Mouse (Mus musculus) heart, embryonic 15.5 days (tissue): ENCODE results near the gene Frmpd1. TPM values are rescaled to one million over a fixed set of nuclear protein-coding genes. Genes with fewer than 3 reads are reported as not detected.

ENCODE experiments used
- ATAC-seq: fragments of 200-750 bp; cut with Nextera tagmentation; replicated peaks from 2 replicates; pipeline ENCODE4 v1.8.0; 2017; ENCODE audit warnings: low read depth, moderate TSS enrichment; ENCODE audit not compliant: insufficient number of reproducible peaks, insufficient read depth, low FRiP score
- H3K27ac ChIP-seq: fragments of 300-500 bp; sonication (generic); 2 replicates; pipeline ENCODE4 v1.5.1; 2015; ENCODE audit warnings: mild to moderate bottlenecking, inconsistent platforms
- H3K27me3 ChIP-seq: fragments of 300-500 bp; sonication (generic); 2 replicates; pipeline ENCODE4 v1.6.1; 2015; ENCODE audit warnings: inconsistent platforms
- H3K36me3 ChIP-seq: fragments of 300-500 bp; sonication (generic); 2 replicates; pipeline ENCODE4 v1.6.1; 2015; ENCODE audit warnings: mild to moderate bottlenecking, inconsistent platforms
- H3K4me1 ChIP-seq: fragments of 300-500 bp; sonication (generic); replicated peaks from 2 replicates; pipeline ENCODE4 v1.6.1; 2015; ENCODE audit warnings: inconsistent platforms
- H3K4me2 ChIP-seq: fragments of 300-500 bp; sonication (generic); 2 replicates; pipeline ENCODE4 v1.6.1; 2015; ENCODE audit warnings: inconsistent platforms, mild to moderate bottlenecking, moderate library complexity
- H3K4me3 ChIP-seq: fragments of 300-500 bp; sonication (generic); 2 replicates; pipeline ENCODE4 v1.5.1; 2015; ENCODE audit warnings: mild to moderate bottlenecking, inconsistent platforms
- H3K9ac ChIP-seq: fragments of 300-500 bp; sonication (generic); 2 replicates; pipeline ENCODE4 v1.6.1; 2015; ENCODE audit warnings: mild to moderate bottlenecking, inconsistent platforms
- H3K9me3 ChIP-seq: fragments of 300-500 bp; sonication (generic); replicated peaks from 2 replicates; pipeline ENCODE4 v1.6.1; 2016; ENCODE audit warnings: inconsistent platforms
- WGBS: fragments of 180-500 bp; shearing (Covaris S2); methylation state at CpG from one replicate; pipeline ENCODE4 v1.1.7; 2015; ENCODE audit warnings: mixed read lengths; 5-methylcytosine and 5-hydroxymethylcytosine counted together
- polyA plus RNA-seq: library from polyadenylated mRNA; unstranded; fragments of >200 nt; fragmentation: Nextera tagmentation; extraction: Ambion mirVana; gene quantifications from 2 replicates; pipeline ENCODE4 v1.2.1, GENCODE M21; 2015

Gene Frmpd1
- polyA plus RNA-seq, 1 experiment from 2014 or later, result 1.5 TPM

DNA sequence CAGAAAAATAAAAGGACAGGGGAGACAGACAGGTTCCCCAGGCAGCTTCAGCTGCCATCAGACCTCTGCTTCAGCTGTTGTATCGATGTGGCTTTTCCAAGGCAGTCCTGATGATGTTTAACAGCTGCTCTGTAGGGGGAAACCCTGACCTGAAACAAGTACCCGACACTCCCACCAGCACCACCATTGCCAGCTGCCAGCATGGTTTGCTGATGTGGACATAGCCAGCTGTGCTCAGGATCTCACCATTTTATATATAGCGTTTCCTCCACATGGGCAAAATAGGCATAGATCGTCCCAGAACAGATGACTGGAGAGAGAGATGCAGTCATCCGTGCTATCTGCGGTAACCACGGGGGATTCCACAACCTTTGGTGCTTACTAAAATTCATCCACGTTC, 91.1 kb downstream of the Frmpd1 start:
- 81% methylated on average over 8 of the region's 8 CpGs for WGBS
- H3K4me3 ChIP-seq, result no peak overlapping the region
- ATAC-seq, result no peak

DNA sequence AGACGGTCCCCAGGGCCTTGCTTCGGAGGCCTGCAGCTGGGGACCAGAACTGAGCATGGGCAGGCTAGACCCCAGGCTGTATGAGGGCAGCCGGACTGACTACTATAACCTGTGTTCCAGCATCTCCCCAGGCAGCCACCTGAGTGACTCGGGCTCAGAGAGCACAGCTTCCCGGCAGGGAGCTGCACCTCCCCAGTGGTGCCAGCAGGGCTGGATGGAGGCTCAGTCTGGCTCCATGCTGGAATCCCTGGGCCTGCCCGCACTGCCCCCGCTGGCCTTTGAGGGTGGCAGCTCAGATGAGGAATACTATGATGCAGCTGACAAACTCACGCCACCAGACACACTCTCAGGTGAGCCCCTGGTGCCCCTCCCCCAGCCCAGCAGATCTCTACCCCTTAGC, 94.6 kb downstream of the Frmpd1 start:
- no peak; the same call in 1 of the 2 replicates for ATAC-seq

More for the DNA sequence above, 91.1 kb downstream of the Frmpd1 start:
- H3K9ac ChIP-seq, result no peak overlapping the region
- H3K4me1 ChIP-seq, result peaks cover 5% of the 10 kb centered on the region
- no peak overlapping the region for H3K27ac ChIP-seq
- H3K4me2 ChIP-seq, result no peak overlapping the region
- H3K9me3 ChIP-seq, result no peaks in the 10 kb centered on the region
- H3K27me3 ChIP-seq, result no peaks in the 10 kb centered on the region
- H3K36me3 ChIP-seq, result no peaks in the 10 kb centered on the region

DNA sequence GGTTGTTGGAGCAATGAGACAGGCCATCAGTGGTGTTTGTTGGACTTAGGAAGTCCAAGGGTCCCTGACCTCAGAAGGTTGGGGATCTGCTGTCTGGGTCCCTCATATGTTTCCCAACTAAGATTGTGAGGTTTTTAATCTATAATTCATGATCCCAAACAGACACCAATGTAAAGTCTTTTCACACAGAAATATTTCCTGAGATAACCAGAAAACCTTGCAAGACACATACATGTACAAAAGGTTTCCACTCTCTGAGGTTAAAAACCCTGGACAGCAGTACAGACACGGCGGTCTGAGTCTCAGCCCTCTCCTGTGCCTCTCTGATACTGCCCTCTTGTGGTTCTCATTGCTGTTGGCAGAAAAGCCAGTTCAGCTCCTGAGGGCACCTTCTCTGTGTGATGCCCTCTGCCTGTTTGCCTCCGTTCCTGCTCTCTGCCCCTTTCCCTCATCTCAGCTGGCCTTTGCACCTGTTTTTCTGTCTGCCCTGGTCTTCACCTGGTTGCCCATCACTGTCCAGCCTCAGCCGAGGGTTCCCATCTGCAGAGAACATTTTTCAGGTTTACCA, 95.4 kb downstream of the Frmpd1 start:
- H3K4me1 ChIP-seq, result no peaks in the 10 kb centered on the region
- H3K27me3 ChIP-seq, result no peaks in the 10 kb centered on the region
- H3K9me3 ChIP-seq, result no peaks in the 10 kb centered on the region
- H3K9ac ChIP-seq, result no peak overlapping the region
- no peak overlapping the region for H3K4me3 ChIP-seq
- WGBS, result 19% methylated on average over 4 of the region's 4 CpGs
- ATAC-seq, result no peak
- no peaks in the 10 kb centered on the region for H3K36me3 ChIP-seq
- H3K27ac ChIP-seq, result no peak overlapping the region
- no peak overlapping the region for H3K4me2 ChIP-seq

More for the DNA sequence above, 94.6 kb downstream of the Frmpd1 start:
- H3K36me3 ChIP-seq, result no peaks in the 10 kb centered on the region
- 55% methylated on average over 8 of the region's 8 CpGs for WGBS
- no peaks in the 10 kb centered on the region for H3K4me1 ChIP-seq
- no peaks in the 10 kb centered on the region for H3K9me3 ChIP-seq
- no peak overlapping the region for H3K4me2 ChIP-seq
- H3K9ac ChIP-seq, result no peak overlapping the region
- no peak overlapping the region for H3K4me3 ChIP-seq
- no peak overlapping the region for H3K27ac ChIP-seq
- no peaks in the 10 kb centered on the region for H3K27me3 ChIP-seq

DNA sequence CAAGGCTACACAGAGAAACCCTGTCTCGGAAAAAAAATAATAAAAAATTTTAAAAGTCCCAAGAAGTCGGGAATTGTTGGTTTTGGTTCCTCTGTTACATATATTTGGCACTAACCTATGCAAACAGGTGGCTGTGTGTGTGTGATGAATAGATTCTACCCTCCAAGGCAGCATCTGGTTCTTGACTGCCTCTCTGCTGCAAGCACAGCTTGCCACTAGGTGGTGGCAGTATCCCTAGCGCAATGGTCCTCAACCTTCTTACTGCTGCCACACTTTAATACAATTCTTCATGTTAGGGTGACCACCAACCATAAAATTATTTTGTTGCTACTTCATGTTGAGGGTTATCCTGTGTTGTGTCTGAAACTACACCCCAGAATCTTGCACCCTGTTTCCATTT, 101.6 kb downstream of the Frmpd1 start:
- no peak overlapping the region for H3K4me3 ChIP-seq
- H3K4me2 ChIP-seq, result no peak overlapping the region
- H3K4me1 ChIP-seq, result no peaks in the 10 kb centered on the region
- WGBS, result 44% methylated on average over 3 of the region's 3 CpGs
- no peaks in the 10 kb centered on the region for H3K9me3 ChIP-seq
- no peaks in the 10 kb centered on the region for H3K36me3 ChIP-seq
- H3K27me3 ChIP-seq, result no peaks in the 10 kb centered on the region
- H3K9ac ChIP-seq, result no peak overlapping the region
- no peak for ATAC-seq
- no peak overlapping the region for H3K27ac ChIP-seq

DNA sequence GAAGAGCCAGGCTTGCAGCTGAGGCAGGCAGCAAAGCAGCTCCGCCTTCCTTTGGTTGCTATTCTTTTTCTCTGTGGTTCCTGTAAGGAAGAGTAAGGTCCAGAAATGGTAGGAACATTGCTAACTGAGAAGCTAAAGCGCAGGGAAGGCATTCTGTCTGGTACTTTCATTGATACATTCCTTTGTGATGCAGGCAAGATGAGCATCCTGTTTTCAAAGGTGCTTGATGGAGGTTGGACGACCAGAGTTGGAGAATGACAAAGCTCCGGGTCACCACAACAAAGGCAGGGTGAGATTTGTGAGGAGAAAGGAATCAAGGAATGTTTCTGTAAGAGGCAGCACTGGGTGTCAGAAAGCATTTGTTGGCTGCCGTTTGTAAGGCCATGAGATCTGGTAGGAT, 103.2 kb downstream of the Frmpd1 start:
- Histone ChIP-seq H3K36me3 (no peaks in the 10 kb centered on the region), H3K4me2 (no peak overlapping the region), H3K9me3 (no peaks in the 10 kb centered on the region), H3K27ac (no peak overlapping the region), H3K4me1 (no peaks in the 10 kb centered on the region), H3K9ac (no peak overlapping the region), H3K4me3 (no peak overlapping the region), H3K27me3 (no peaks in the 10 kb centered on the region)
- WGBS, result 76% methylated on average over 5 of the region's 5 CpGs
- ATAC-seq, result no peak

DNA sequence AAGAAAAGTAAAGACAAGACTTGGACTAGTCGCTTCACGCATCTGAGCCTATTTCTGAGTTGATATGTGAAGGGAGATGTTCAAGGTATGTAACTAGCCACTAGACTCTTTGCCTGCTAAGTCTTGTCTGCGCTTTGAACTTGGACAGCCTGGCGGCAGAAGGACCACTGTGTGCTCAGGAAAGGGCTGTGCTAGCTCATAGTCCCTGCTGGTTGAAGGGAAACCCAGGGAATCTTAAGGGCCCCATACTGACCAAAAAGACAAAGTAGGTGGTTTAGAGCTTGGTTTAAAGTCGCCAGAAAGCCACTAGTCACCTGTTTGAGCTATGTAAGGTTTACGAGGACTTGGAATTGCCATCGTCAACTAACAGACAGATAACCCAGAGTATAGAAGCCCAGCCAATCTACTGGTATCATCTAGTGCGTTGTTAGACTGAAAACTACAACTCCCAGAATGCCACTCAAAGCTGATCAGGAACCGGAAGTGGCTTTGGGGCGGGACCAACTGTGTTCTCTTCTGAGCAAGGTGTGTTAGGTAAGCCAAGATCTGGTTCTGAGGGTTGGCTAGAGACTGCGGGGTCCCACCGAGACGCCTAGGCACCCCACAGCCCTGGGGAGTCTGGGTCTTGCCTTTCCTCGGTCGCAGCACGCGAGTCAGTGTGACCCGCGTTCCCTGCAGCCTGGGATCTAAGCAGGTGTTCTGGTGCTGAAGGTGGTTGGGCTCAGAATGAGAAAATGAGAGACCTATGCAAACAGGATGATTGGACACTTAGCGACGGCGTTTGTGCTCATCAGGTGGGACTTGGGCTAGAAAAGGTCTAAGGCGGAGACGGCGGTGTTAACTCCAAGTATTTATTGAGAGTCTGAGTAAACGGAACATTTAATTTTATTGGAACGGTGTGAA, 112.2 kb downstream of the Frmpd1 start, which contains the start of gene Trmt10b:
TSS of gene Trmt10b (plus strand) at position 466 of the 903 bp plus-strand sequence.
- Histone ChIP-seq H3K27ac (no peak within 1 kb of the TSS), H3K4me1 (peaks cover 10% of the 10 kb centered on the region), H3K36me3 (peaks cover 17% of the 10 kb centered on the region; the same call in 1 of the 2 replicates), H3K9me3 (no peaks in the 10 kb centered on the region), H3K4me3 (peak within 1 kb of the TSS; percentile 87), H3K27me3 (no peaks in the 10 kb centered on the region), H3K9ac (peak within 1 kb of the TSS; percentile 82), H3K4me2 (peak within 1 kb of the TSS; percentile 79)
- ATAC-seq, result peak; percentile 60; the same call in 1 of the 2 replicates
- WGBS, result 21% methylated on average over 27 of the region's 27 CpGs

DNA sequence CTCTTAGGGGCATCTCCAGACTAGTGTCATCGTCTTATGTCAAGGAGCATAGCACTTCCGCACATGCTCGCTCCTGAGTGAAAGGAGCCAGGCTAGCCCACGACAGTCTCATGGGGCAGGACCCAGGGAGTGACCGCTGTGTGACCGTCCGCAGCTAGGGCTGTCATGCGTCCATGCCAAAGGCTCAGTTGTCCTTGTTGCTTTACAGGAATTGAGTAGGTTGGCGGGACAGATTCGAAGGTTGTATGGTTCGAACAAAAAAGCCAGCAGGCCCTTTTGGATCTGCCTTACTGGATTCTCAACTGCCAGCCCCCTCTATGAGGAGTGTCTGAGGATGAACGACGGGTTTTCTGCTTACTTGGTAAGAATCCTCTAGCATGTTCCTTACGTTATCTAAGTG, 120.9 kb downstream of the Frmpd1 start:
- ATAC-seq, result no peak
- WGBS, result 94% methylated on average over 14 of the region's 14 CpGs
- H3K4me1 ChIP-seq, result no peaks in the 10 kb centered on the region

DNA sequence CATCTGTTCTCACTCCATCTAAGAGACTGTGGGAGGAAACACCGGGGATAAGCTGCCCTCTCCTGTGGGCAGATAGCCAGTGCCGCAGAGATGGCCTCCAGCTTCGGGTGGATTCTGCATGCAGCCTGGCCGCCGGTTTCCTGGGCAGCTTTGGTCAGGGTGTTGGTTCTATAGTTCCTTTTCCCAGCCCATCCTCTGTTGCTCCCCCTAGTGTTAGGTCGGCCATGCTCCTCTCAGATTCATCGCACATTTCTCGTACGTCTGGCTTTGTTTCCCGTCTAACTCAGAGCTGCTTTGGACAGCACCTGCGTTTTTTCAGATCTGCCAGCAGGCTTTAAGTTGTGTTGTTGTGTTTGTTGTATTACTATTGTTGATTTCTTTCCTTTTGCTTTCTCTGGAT, 123.4 kb downstream of the Frmpd1 start:
- Histone ChIP-seq H3K4me3 (no peak overlapping the region), H3K27ac (no peak overlapping the region), H3K36me3 (peaks cover 40% of the 10 kb centered on the region), H3K9me3 (no peaks in the 10 kb centered on the region), H3K4me2 (no peak overlapping the region), H3K4me1 (no peaks in the 10 kb centered on the region), H3K9ac (no peak overlapping the region), H3K27me3 (no peaks in the 10 kb centered on the region)
- 44% methylated on average over 11 of the region's 11 CpGs for WGBS
- no peak for ATAC-seq

More for the DNA sequence above, 120.9 kb downstream of the Frmpd1 start:
- Histone ChIP-seq H3K9me3 (no peaks in the 10 kb centered on the region), H3K9ac (no peak overlapping the region), H3K36me3 (peaks cover 60% of the 10 kb centered on the region), H3K27ac (no peak overlapping the region), H3K27me3 (no peaks in the 10 kb centered on the region), H3K4me3 (no peak overlapping the region), H3K4me2 (no peak overlapping the region)

DNA sequence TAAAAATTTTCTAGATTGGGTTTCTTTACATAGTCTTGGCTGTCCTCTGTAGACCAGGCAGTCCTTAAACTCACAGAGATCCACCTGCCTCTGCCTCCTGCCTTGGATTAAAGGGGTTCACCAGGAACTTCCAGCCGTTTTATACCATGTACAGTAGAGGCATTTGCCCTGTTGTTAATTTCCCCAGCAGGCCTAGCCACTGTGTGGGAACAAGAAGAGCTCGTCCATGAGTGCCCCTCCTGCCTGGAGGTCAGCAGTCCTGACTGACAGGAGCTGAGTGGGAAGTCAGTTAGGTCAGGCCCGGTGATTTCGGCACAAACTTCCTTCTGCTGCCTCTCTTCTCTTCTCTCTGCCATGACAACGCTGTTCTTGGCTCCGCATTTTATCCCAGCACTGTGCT, 123.9 kb downstream of the Frmpd1 start:
- H3K9me3 ChIP-seq, result no peaks in the 10 kb centered on the region
- WGBS, result 81% methylated on average over 6 of the region's 6 CpGs
- no peak overlapping the region for H3K4me2 ChIP-seq
- no peak for ATAC-seq
- H3K27me3 ChIP-seq, result no peaks in the 10 kb centered on the region
- H3K4me1 ChIP-seq, result no peaks in the 10 kb centered on the region
- no peak overlapping the region for H3K9ac ChIP-seq
- H3K4me3 ChIP-seq, result no peak overlapping the region
- H3K27ac ChIP-seq, result no peak overlapping the region
- peaks cover 37% of the 10 kb centered on the region for H3K36me3 ChIP-seq

DNA sequence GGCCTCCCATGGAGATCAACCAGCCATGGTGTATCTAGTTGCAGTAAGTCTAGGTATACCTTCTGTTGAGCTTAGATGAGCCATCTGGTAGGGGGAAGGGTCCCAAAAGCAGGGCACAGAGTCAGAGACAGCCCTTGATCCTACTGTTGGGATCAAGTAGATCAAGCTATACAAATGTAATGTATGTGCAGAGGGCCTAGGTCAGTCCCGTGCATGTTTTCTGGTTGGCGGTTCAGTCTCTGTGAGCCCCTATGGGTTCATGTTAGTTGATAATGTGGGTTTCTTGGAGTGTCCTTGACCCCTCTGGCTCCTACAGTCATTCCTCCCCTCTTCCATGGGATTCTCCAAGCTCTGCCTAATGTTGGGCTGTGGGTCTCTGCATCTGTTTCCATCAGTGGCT, 126.4 kb downstream of the Frmpd1 start:
- WGBS, result 93% methylated on average over 2 of the region's 2 CpGs
- Histone ChIP-seq H3K4me2 (no peak overlapping the region), H3K9me3 (no peaks in the 10 kb centered on the region), H3K4me1 (no peaks in the 10 kb centered on the region), H3K4me3 (no peak overlapping the region), H3K27me3 (no peaks in the 10 kb centered on the region), H3K36me3 (peaks cover 27% of the 10 kb centered on the region), H3K9ac (no peak overlapping the region), H3K27ac (no peak overlapping the region)
- no peak for ATAC-seq

DNA sequence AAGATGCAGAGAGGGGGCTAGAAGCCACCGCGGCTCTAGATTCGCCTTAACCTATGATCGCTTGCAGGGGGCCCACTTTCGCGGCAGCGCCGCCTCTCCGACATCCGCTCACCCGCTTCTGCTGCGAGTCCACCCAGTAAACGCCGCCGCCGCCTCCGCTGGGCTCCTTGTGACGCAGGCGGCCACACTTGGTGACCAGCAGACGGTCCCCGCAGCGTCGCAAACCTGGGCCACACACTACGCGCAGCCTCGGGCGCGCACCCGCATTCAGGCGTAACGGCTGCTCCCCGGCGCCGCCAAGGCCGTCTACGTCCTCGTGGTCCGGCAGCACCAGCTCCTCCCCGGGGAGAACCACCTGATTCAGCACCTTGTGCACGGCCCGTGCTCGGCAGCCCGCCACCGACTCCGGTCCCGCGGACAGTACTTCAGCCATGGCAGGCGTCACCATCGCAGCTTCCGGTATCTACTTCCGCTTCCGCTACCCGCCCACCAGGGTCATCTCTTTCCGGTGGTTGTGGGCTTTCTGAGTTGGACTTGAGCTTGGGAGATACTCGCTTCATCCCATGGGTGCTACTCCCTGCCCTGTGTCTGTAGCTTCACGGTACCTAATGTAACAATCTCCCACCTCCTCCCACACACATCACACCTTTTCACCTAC, 135.6 kb downstream of the Frmpd1 start:
- under 1% methylated on average over 56 of the region's 56 CpGs for WGBS
- Histone ChIP-seq H3K27me3 (peaks cover 27% of the 10 kb centered on the region), H3K36me3 (peaks cover 20% of the 10 kb centered on the region), H3K9me3 (no peaks in the 10 kb centered on the region), H3K4me2 (peak overlapping the region; percentile 72), H3K4me3 (peak overlapping the region; percentile 84), H3K4me1 (peaks cover 10% of the 10 kb centered on the region), H3K9ac (peak overlapping the region; percentile 83), H3K27ac (peak overlapping the region; percentile 88)
- peak; percentile 89 for ATAC-seq
